Mouse (Mus musculus): ENCODE measurements around the gene Ttc7b. TPM values are rescaled to one million over a fixed set of nuclear protein-coding genes. Genes with fewer than 3 reads are reported as not detected.

Gene Ttc7b
- polyA plus RNA-seq (2015; fragmentation: Nextera tagmentation; extraction: Ambion mirVana), result 4.0 and 4.1 TPM in 2 replicates

GRCm38 (mm10) chr12:100520794-100521186 is at the start of gene Ttc7b:
Gene Ttc7b, minus strand, starts transcription at chr12:100520826.
- peak; percentile 82 for ATAC-seq
- H3K4me3 ChIP-seq (ENCODE audit: low read depth, low read length), result peak within 1 kb of the TSS; percentile 74
- peak within 1 kb of the TSS; percentile 93 for H3K4me2 ChIP-seq (replicated peaks; ENCODE audit: low read depth)
- peaks cover 14% of the 10 kb centered on the region; the same call in 1 of the 2 replicates for H3K4me1 ChIP-seq (replicated peaks; ENCODE audit: control insufficient read depth, insufficient read depth, low read length)
- no peaks in the 10 kb centered on the region for H3K27me3 ChIP-seq (replicated peaks; ENCODE audit: control insufficient read depth, insufficient read depth, low read length)
- peak within 1 kb of the TSS; percentile 97 for H3K9ac ChIP-seq (ENCODE audit: low read depth, low read length)
- TF ChIP-seq CTCF (IDR thresholded peaks at IDR 0.05; ENCODE audit: low read depth), result peak; percentile 60
- H3K9me3 ChIP-seq (ENCODE audit: control insufficient read depth), result no peaks in the 10 kb centered on the region
- H3K36me3 ChIP-seq (ENCODE audit: control insufficient read depth, insufficient read depth), result no peaks in the 10 kb centered on the region
- WGBS, result 5% methylated on average over 35 of the region's 42 CpGs
- peak within 1 kb of the TSS; percentile 80 for H3K27ac ChIP-seq (ENCODE audit: low read depth, low read length)

GRCm38 (mm10) chr12:100568831-100569230 is 48.2 kb upstream of the Ttc7b start:
- H3K27ac ChIP-seq (ENCODE audit: low read depth, low read length), result no peak overlapping the region
- no peaks in the 10 kb centered on the region for H3K9me3 ChIP-seq (ENCODE audit: control insufficient read depth)
- no peak for TF ChIP-seq CTCF (IDR thresholded peaks at IDR 0.05; ENCODE audit: low read depth)
- H3K4me2 ChIP-seq (replicated peaks; ENCODE audit: low read depth), result no peak overlapping the region
- WGBS, result 85% methylated on average over 7 of the region's 7 CpGs
- H3K27me3 ChIP-seq (replicated peaks; ENCODE audit: control insufficient read depth, insufficient read depth, low read length), result no peaks in the 10 kb centered on the region
- no peak overlapping the region for H3K4me3 ChIP-seq (ENCODE audit: low read depth, low read length)
- no peaks in the 10 kb centered on the region for H3K36me3 ChIP-seq (ENCODE audit: control insufficient read depth, insufficient read depth)
- ATAC-seq, result no peak
- H3K9ac ChIP-seq (ENCODE audit: low read depth, low read length), result no peak overlapping the region
- no peaks in the 10 kb centered on the region for H3K4me1 ChIP-seq (replicated peaks; ENCODE audit: control insufficient read depth, insufficient read depth, low read length)

GRCm38 (mm10) chr12:100568105-100568504 is 47.5 kb upstream of the Ttc7b start:
- Histone ChIP-seq H3K4me3 (ENCODE audit: low read depth, low read length) (no peak overlapping the region), H3K9me3 (ENCODE audit: control insufficient read depth) (no peaks in the 10 kb centered on the region), H3K9ac (ENCODE audit: low read depth, low read length) (no peak overlapping the region), H3K4me1 (replicated peaks; ENCODE audit: control insufficient read depth, insufficient read depth, low read length) (no peaks in the 10 kb centered on the region), H3K27me3 (replicated peaks; ENCODE audit: control insufficient read depth, insufficient read depth, low read length) (no peaks in the 10 kb centered on the region), H3K36me3 (ENCODE audit: control insufficient read depth, insufficient read depth) (no peaks in the 10 kb centered on the region), H3K27ac (ENCODE audit: low read depth, low read length) (no peak overlapping the region), H3K4me2 (replicated peaks; ENCODE audit: low read depth) (no peak overlapping the region)
- ATAC-seq, result no peak
- WGBS, result 86% methylated on average over 6 of the region's 6 CpGs
- no peak for TF ChIP-seq CTCF (IDR thresholded peaks at IDR 0.05; ENCODE audit: low read depth)

GRCm38 (mm10) chr12:100567627-100568026 is 47.0 kb upstream of the Ttc7b start:
- no peak overlapping the region for H3K4me3 ChIP-seq (ENCODE audit: low read depth, low read length)
- no peak overlapping the region for H3K27ac ChIP-seq (ENCODE audit: low read depth, low read length)
- WGBS, result 77% methylated on average over 3 of the region's 3 CpGs
- no peaks in the 10 kb centered on the region for H3K36me3 ChIP-seq (ENCODE audit: control insufficient read depth, insufficient read depth)
- ATAC-seq, result no peak
- no peak for TF ChIP-seq CTCF (IDR thresholded peaks at IDR 0.05; ENCODE audit: low read depth)
- no peaks in the 10 kb centered on the region for H3K4me1 ChIP-seq (replicated peaks; ENCODE audit: control insufficient read depth, insufficient read depth, low read length)
- H3K27me3 ChIP-seq (replicated peaks; ENCODE audit: control insufficient read depth, insufficient read depth, low read length), result no peaks in the 10 kb centered on the region
- H3K4me2 ChIP-seq (replicated peaks; ENCODE audit: low read depth), result no peak overlapping the region
- H3K9me3 ChIP-seq (ENCODE audit: control insufficient read depth), result no peaks in the 10 kb centered on the region
- no peak overlapping the region for H3K9ac ChIP-seq (ENCODE audit: low read depth, low read length)

- H3K36me3 ChIP-seq (ENCODE audit: control insufficient read depth, insufficient read depth), result peaks cover 12% of the 10 kb centered on the region; the same call in 1 of the 2 replicates
- 64% methylated on average over 6 of the region's 6 CpGs for WGBS
- H3K4me2 ChIP-seq (replicated peaks; ENCODE audit: low read depth), result no peak overlapping the region
- peak; percentile 56; the same call in 1 of the 2 replicates for ATAC-seq
- no peak overlapping the region for H3K27ac ChIP-seq (ENCODE audit: low read depth, low read length)
- H3K27me3 ChIP-seq (replicated peaks; ENCODE audit: control insufficient read depth, insufficient read depth, low read length), result no peaks in the 10 kb centered on the region
- no peak overlapping the region for H3K9ac ChIP-seq (ENCODE audit: low read depth, low read length)
- no peaks in the 10 kb centered on the region for H3K9me3 ChIP-seq (ENCODE audit: control insufficient read depth)
- no peak overlapping the region for H3K4me3 ChIP-seq (ENCODE audit: low read depth, low read length)
- TF ChIP-seq CTCF (IDR thresholded peaks at IDR 0.05; ENCODE audit: low read depth), result no peak
- peaks cover 7% of the 10 kb centered on the region for H3K4me1 ChIP-seq (replicated peaks; ENCODE audit: control insufficient read depth, insufficient read depth, low read length)
These were observed 33.0 kb upstream of the Ttc7b start for GRCm38 (mm10) chr12:100553675-100554074.

- 92% methylated on average over 1 of the region's 1 CpGs for WGBS
These were observed 31.3 kb upstream of the Ttc7b start for GRCm38 (mm10) chr12:100551972-100552371.

GRCm38 (mm10) chr12:100544194-100544567 is 23.6 kb upstream of the Ttc7b start:
- no peak overlapping the region for H3K27ac ChIP-seq (ENCODE audit: low read depth, low read length)
- H3K9me3 ChIP-seq (ENCODE audit: control insufficient read depth), result no peaks in the 10 kb centered on the region
- no peak overlapping the region for H3K4me2 ChIP-seq (replicated peaks; ENCODE audit: low read depth)
- ATAC-seq, result no peak
- no peaks in the 10 kb centered on the region; the same call in 1 of the 2 replicates for H3K36me3 ChIP-seq (ENCODE audit: control insufficient read depth, insufficient read depth)
- 92% methylated on average over 4 of the region's 4 CpGs for WGBS
- no peak overlapping the region for H3K4me3 ChIP-seq (ENCODE audit: low read depth, low read length)
- H3K27me3 ChIP-seq (replicated peaks; ENCODE audit: control insufficient read depth, insufficient read depth, low read length), result no peaks in the 10 kb centered on the region
- no peaks in the 10 kb centered on the region for H3K4me1 ChIP-seq (replicated peaks; ENCODE audit: control insufficient read depth, insufficient read depth, low read length)
- no peak for TF ChIP-seq CTCF (IDR thresholded peaks at IDR 0.05; ENCODE audit: low read depth)
- no peak overlapping the region for H3K9ac ChIP-seq (ENCODE audit: low read depth, low read length)

More at GRCm38 (mm10) chr12:100551972-100552371, 31.3 kb upstream of the Ttc7b start:
- no peak for ATAC-seq
- Histone ChIP-seq H3K4me1 (replicated peaks; ENCODE audit: control insufficient read depth, insufficient read depth, low read length) (peaks cover 7% of the 10 kb centered on the region), H3K27me3 (replicated peaks; ENCODE audit: control insufficient read depth, insufficient read depth, low read length) (no peaks in the 10 kb centered on the region), H3K4me2 (replicated peaks; ENCODE audit: low read depth) (no peak overlapping the region), H3K36me3 (ENCODE audit: control insufficient read depth, insufficient read depth) (peaks cover 12% of the 10 kb centered on the region; the same call in 1 of the 2 replicates), H3K9ac (ENCODE audit: low read depth, low read length) (no peak overlapping the region), H3K27ac (ENCODE audit: low read depth, low read length) (no peak overlapping the region), H3K9me3 (ENCODE audit: control insufficient read depth) (no peaks in the 10 kb centered on the region), H3K4me3 (ENCODE audit: low read depth, low read length) (no peak overlapping the region)
- TF ChIP-seq CTCF (IDR thresholded peaks at IDR 0.05; ENCODE audit: low read depth), result no peak
